Mouse (Mus musculus) ovary, postnatal 10 days (tissue): ENCODE data around the gene Ppp1r14b.
A peak's percentile ranks its signal among the peaks of the same experiment; 100 is the strongest.

Experiments
- DNase-seq: peaks from one replicate; pipeline ENCODE4 v3.0.0; 2022; ENCODE audit warnings: low spot score

Ppp1r14b gene

DNA sequence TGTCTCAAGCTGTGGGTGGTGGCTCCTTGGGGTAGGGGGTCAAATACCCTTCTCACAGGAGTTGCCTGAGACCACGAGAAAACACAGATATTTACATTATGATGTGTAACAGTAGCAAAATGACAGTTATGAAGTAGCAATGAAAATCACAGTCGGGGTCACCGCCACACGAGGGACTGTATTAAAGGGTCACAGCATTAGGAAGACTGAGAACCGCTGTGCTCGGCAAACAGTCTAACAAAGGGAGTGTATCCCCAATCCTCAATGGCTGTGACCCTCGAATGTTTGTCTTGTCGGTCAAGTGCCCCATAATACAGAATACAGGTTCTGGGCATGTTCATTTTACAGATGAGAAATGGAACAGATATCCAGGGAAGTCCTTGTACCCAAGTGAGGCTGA lies 19.2 kb downstream of the Ppp1r14b start:
- DNase-seq: no peak

- DNase-seq: no peak
Measured at GRCm38 (mm10) chr19:6994489-6994888, 19.7 kb downstream of the Ppp1r14b start.

- no peak for DNase-seq
Measured at GRCm38 (mm10) chr19:6995255-6995991, 20.7 kb downstream of the Ppp1r14b start.

- DNase-seq: peak; percentile 72
Measured at GRCm38 (mm10) chr19:6996006-6996405, 21.2 kb downstream of the Ppp1r14b start, which contains the start of the genes Nudt22 and Trpt1. Gene Nudt22 (minus strand): TSS chr19:6996117. Gene Trpt1 (plus strand): TSS chr19:6996131.

GRCm38 (mm10) chr19:6997721-6998290 lies 23.0 kb downstream of the Ppp1r14b start:
- DNase-seq: no peak

- DNase-seq: no peak
Measured at GRCm38 (mm10) chr19:6999360-7000063, 24.7 kb downstream of the Ppp1r14b start.

DNA sequence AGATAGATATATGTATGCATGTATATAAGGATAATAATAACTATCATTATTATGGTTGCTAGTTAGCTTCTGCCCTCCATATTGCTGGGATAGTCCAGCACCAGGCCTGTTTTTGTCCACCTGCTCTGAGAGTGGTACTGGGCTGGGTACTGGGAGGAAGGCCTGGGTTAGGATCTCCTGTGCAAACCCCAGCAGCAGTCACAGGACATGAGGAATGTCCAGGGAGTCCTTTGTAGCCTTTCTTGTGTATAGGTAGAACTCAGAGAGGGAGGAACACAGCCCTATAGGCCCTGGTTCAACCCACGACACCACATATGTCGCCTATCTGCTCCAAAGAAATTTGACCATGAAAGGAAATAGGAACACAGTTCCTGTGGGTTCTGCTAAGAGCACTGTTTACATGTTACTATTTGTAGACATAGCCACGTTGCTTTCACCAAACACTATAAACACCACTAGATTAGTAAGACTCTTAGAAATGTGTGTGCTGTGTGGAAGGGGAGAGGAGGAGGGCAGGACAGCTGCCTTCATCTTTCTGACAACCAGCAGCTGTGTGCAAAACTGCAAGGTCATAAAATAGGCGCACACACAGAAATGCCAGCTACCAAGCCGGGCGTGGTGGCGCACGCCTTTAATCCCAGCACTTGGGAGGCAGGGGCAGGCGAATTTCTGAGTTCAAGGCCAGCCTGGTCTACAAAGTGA lies 32.3 kb downstream of the Ppp1r14b start:
- DNase-seq: no peak

DNA sequence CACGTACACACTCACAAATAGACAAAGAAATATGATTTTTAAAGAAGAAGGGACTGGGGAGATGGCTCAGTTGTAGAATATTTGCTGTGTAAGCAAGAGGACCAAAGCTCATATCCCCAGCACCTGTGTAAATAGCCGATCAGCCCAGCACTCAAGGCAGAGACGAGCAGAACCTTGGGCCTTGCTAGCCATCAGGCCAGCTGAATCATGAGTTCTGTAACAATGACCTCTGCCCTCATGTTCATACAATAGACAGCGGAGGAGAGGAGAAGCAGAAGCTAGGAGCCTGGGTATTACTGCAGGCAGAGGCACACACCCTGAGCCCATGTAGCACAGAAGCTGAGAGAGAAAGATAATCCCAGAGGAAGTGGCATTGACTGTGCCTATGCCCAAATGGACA lies 37.7 kb downstream of the Ppp1r14b start:
- no peak for DNase-seq

- DNase-seq: no peak
Measured at GRCm38 (mm10) chr19:7013984-7014383, 39.2 kb downstream of the Ppp1r14b start.

GRCm38 (mm10) chr19:7014481-7015135 lies 39.8 kb downstream of the Ppp1r14b start:
- DNase-seq: no peak

GRCm38 (mm10) chr19:7017541-7018457 lies 43.0 kb downstream of the Ppp1r14b start:
- no peak for DNase-seq

GRCm38 (mm10) chr19:7018546-7018945 lies 43.8 kb downstream of the Ppp1r14b start:
- no peak for DNase-seq

- no peak for DNase-seq
Measured at GRCm38 (mm10) chr19:7019191-7019590, 44.4 kb downstream of the Ppp1r14b start, which contains the start of gene Fermt3. Gene Fermt3 (minus strand): TSS chr19:7019469.

DNA sequence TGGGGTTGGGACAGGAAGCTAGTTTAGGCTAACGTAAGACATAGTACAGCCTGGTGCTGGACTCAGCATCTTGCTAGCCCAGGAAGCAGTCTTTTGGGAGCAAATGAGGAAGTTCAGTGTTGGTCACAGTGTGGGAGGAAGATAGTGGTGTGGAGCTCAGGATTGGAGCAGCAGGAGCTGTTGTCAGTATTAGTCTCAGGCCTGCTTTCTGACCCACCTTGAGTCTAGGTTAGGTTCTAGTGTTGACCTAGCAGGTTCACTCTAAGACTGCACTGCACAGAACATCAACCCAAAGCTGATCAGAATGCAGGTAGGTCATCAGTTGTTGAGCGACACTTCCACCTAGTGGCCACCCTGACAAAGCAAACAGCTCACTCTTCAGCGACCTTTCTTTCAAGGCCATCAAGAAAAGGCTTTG lies 45.5 kb downstream of the Ppp1r14b start:
- no peak for DNase-seq
